Mouse (Mus musculus) CH12.LX (cell line): ENCODE measurements around the gene Hs3st3a1.

Experiments
- CTCF ChIP-seq, 2 experiments: IDR thresholded peaks in 1 of 2; conservative IDR thresholded peaks in 1 of 2; 2 replicates each; pipeline ENCODE4 v1.5.1; 2011 to 2012; ENCODE audit warnings: low read depth in 2 of 2, low read length in 2 of 2, improper control_type of control experiment in 1 of 2, inconsistent platforms in 1 of 2, mild to moderate bottlenecking in 1 of 2, moderate library complexity in 1 of 2
- ELF1 ChIP-seq: IDR thresholded peaks from 2 replicates; pipeline ENCODE4 v1.6.1; 2014; ENCODE audit warnings: low read depth, mild to moderate bottlenecking, inconsistent platforms, low read length, improper control_type of control experiment
- MAFK ChIP-seq: IDR thresholded peaks from 2 replicates; pipeline ENCODE4 v1.6.1; 2011; ENCODE audit warnings: low read length, improper control_type of control experiment; ENCODE audit not compliant: insufficient replicate concordance
- MAX ChIP-seq: IDR thresholded peaks from 2 replicates; pipeline ENCODE4 v1.6.1; 2011; ENCODE audit warnings: low read length, improper control_type of control experiment
- MYC ChIP-seq: IDR thresholded peaks from 2 replicates; pipeline ENCODE4 v1.6.1; 2011; ENCODE audit warnings: low read depth, mild to moderate bottlenecking, improper control_type of control experiment, low read length
- NELFE ChIP-seq: IDR thresholded peaks from 2 replicates; pipeline ENCODE4 v1.6.1; 2011; ENCODE audit warnings: low read depth, low read length, improper control_type of control experiment
- NRF1 ChIP-seq: IDR thresholded peaks from 2 replicates; pipeline ENCODE4 v1.6.1; 2014; ENCODE audit warnings: low read depth, mild to moderate bottlenecking, inconsistent platforms, low read length, improper control_type of control experiment, moderate library complexity
- POLR2A ChIP-seq: IDR thresholded peaks from 2 replicates; pipeline ENCODE4 v1.6.1; 2011; ENCODE audit warnings: low read depth, mild to moderate bottlenecking, improper control_type of control experiment, low read length
- RAD21 ChIP-seq: IDR thresholded peaks from 2 replicates; pipeline ENCODE4 v1.6.1; 2011; ENCODE audit warnings: low read depth, mild to moderate bottlenecking, low read length, improper control_type of control experiment, moderate library complexity
- RCOR1 ChIP-seq: conservative IDR thresholded peaks from 2 replicates; pipeline ENCODE4 v1.6.1; 2012; ENCODE audit warnings: low read depth, mild to moderate bottlenecking, inconsistent platforms, low read length, improper control_type of control experiment
- TBP ChIP-seq: conservative IDR thresholded peaks from 2 replicates; pipeline ENCODE4 v1.6.1; 2011; ENCODE audit warnings: low read depth, low read length, improper control_type of control experiment
- ZNF384 ChIP-seq: IDR thresholded peaks from 2 replicates; pipeline ENCODE4 v1.6.1; 2012; ENCODE audit warnings: low read depth, low read length, improper control_type of control experiment, inconsistent platforms

- TF ChIP-seq MAFK (no peak), ZNF384 (no peak), CTCF (conservative IDR thresholded peaks at IDR 0.05 in 1 of 2, IDR thresholded peaks at IDR 0.05 in 1 of 2; ENCODE audit: low read depth in 2 of 2, low read length in 2 of 2) (no peak), NELFE (no peak), TBP (no peak), POLR2A (no peak), RAD21 (no peak), MAX (no peak), NRF1 (no peak), ELF1 (no peak), RCOR1 (no peak), MYC (no peak)
Measured at GRCm38 (mm10) chr11:64442701-64443100, 7.6 kb downstream of the Hs3st3a1 start.
